Mouse (Mus musculus): ENCODE measurements at regions not wholly inside any gene's neighbourhood (a gene's known extent, or its start where the extent isn't known, plus 50 kb on each side); places are given as distances from the start of the nearest gene placed in this dataset.
"Not testable (repeated sequence)": the region's sequence is repeated elsewhere in the genome, so short reads cannot be mapped to it uniquely, and the experiment has no call there.

- not testable (repeated sequence) for H3K27me3 ChIP-seq (replicated peaks; ENCODE audit: control insufficient read depth, insufficient read depth, low read length)
- 85% methylated on average over 3 of the region's 3 CpGs for WGBS
Observed at GRCm38 (mm10) chrX:19341231-19342007, 139.7 kb downstream of the Tex13c3 start.

GRCm38 (mm10) chrX:19313286-19313685 is 167.8 kb downstream of the Tex13c3 start:
- Histone ChIP-seq H3K4me3 (ENCODE audit: low read depth, low read length) (no peak overlapping the region), H3K4me2 (ENCODE audit: low read length) (no peak overlapping the region), H3K9ac (ENCODE audit: low read length) (no peak overlapping the region), H3K27ac (ENCODE audit: low read depth) (no peak overlapping the region), H3K4me1 (replicated peaks; ENCODE audit: control insufficient read depth, insufficient read depth, low read length) (no peaks in the 10 kb centered on the region), H3K9me3 (ENCODE audit: control insufficient read depth, low read length) (no peaks in the 10 kb centered on the region), H3K27me3 (replicated peaks; ENCODE audit: control insufficient read depth, insufficient read depth, low read length) (no peaks in the 10 kb centered on the region), H3K36me3 (ENCODE audit: control insufficient read depth, insufficient read depth, low read length) (no peaks in the 10 kb centered on the region)
- no peak for ATAC-seq (replicated peaks; ENCODE audit: low FRiP score, low TSS enrichment, low read depth)
- 69% methylated on average over 2 of the region's 2 CpGs for WGBS
- DNase-seq (ENCODE audit: low spot score) = no peak

More at GRCm38 (mm10) chrX:19341231-19342007, 139.7 kb downstream of the Tex13c3 start:
- not testable (repeated sequence) for ATAC-seq (replicated peaks; ENCODE audit: low FRiP score, low TSS enrichment, low read depth); H3K9me3 ChIP-seq (ENCODE audit: control insufficient read depth, low read length); H3K36me3 ChIP-seq (ENCODE audit: control insufficient read depth, insufficient read depth, low read length); H3K4me3 ChIP-seq (ENCODE audit: low read depth, low read length); H3K9ac ChIP-seq (ENCODE audit: low read length); DNase-seq (ENCODE audit: low spot score); H3K27ac ChIP-seq (ENCODE audit: low read depth); H3K4me1 ChIP-seq (replicated peaks; ENCODE audit: control insufficient read depth, insufficient read depth, low read length); H3K4me2 ChIP-seq (ENCODE audit: low read length)

- no peak overlapping the region for H3K9ac ChIP-seq (ENCODE audit: low read length)
- DNase-seq (ENCODE audit: low spot score) = no peak
- WGBS = 32% methylated on average over 1 of the region's 1 CpGs
- no peaks in the 10 kb centered on the region for H3K36me3 ChIP-seq (ENCODE audit: control insufficient read depth, insufficient read depth, low read length)
- H3K27ac ChIP-seq (ENCODE audit: low read depth) = no peak overlapping the region
- no peak overlapping the region for H3K4me3 ChIP-seq (ENCODE audit: low read depth, low read length)
- H3K4me1 ChIP-seq (replicated peaks; ENCODE audit: control insufficient read depth, insufficient read depth, low read length) = no peaks in the 10 kb centered on the region
- no peak for ATAC-seq (replicated peaks; ENCODE audit: low FRiP score, low TSS enrichment, low read depth)
- no peaks in the 10 kb centered on the region for H3K9me3 ChIP-seq (ENCODE audit: control insufficient read depth, low read length)
- no peaks in the 10 kb centered on the region for H3K27me3 ChIP-seq (replicated peaks; ENCODE audit: control insufficient read depth, insufficient read depth, low read length)
- no peak overlapping the region for H3K4me2 ChIP-seq (ENCODE audit: low read length)
Observed at GRCm38 (mm10) chrX:19311809-19312559, 169.1 kb downstream of the Tex13c3 start.

GRCm38 (mm10) chrX:19311377-19311776 is 169.7 kb downstream of the Tex13c3 start:
- no peak overlapping the region for H3K4me2 ChIP-seq (ENCODE audit: low read length)
- ATAC-seq (replicated peaks; ENCODE audit: low FRiP score, low TSS enrichment, low read depth) (no peak), DNase-seq (ENCODE audit: low spot score) (no peak)
- no peak overlapping the region for H3K9ac ChIP-seq (ENCODE audit: low read length)
- H3K4me1 ChIP-seq (replicated peaks; ENCODE audit: control insufficient read depth, insufficient read depth, low read length) = no peaks in the 10 kb centered on the region
- H3K27me3 ChIP-seq (replicated peaks; ENCODE audit: control insufficient read depth, insufficient read depth, low read length) = no peaks in the 10 kb centered on the region
- WGBS = 25% methylated on average over 1 of the region's 1 CpGs
- no peaks in the 10 kb centered on the region for H3K9me3 ChIP-seq (ENCODE audit: control insufficient read depth, low read length)
- no peak overlapping the region for H3K4me3 ChIP-seq (ENCODE audit: low read depth, low read length)
- no peaks in the 10 kb centered on the region for H3K36me3 ChIP-seq (ENCODE audit: control insufficient read depth, insufficient read depth, low read length)
- H3K27ac ChIP-seq (ENCODE audit: low read depth) = no peak overlapping the region

- Histone ChIP-seq H3K36me3 (ENCODE audit: control insufficient read depth, insufficient read depth, low read length) (no peaks in the 10 kb centered on the region), H3K4me3 (ENCODE audit: low read depth, low read length) (no peak overlapping the region), H3K9me3 (ENCODE audit: control insufficient read depth, low read length) (no peaks in the 10 kb centered on the region), H3K9ac (ENCODE audit: low read length) (no peak overlapping the region), H3K4me2 (ENCODE audit: low read length) (no peak overlapping the region), H3K27ac (ENCODE audit: low read depth) (no peak overlapping the region), H3K27me3 (replicated peaks; ENCODE audit: control insufficient read depth, insufficient read depth, low read length) (no peaks in the 10 kb centered on the region), H3K4me1 (replicated peaks; ENCODE audit: control insufficient read depth, insufficient read depth, low read length) (no peaks in the 10 kb centered on the region)
- ATAC-seq (replicated peaks; ENCODE audit: low FRiP score, low TSS enrichment, low read depth) = no peak
- 82% methylated on average over 2 of the region's 2 CpGs for WGBS
- no peak for DNase-seq (ENCODE audit: low spot score)
Observed at GRCm38 (mm10) chrX:19288171-19288570, 192.9 kb downstream of the Tex13c3 start.

- Histone ChIP-seq H3K4me3 (ENCODE audit: low read depth, low read length) (no peak overlapping the region), H3K4me1 (replicated peaks; ENCODE audit: control insufficient read depth, insufficient read depth, low read length) (no peaks in the 10 kb centered on the region), H3K27me3 (replicated peaks; ENCODE audit: control insufficient read depth, insufficient read depth, low read length) (no peaks in the 10 kb centered on the region), H3K36me3 (ENCODE audit: control insufficient read depth, insufficient read depth, low read length) (no peaks in the 10 kb centered on the region), H3K27ac (ENCODE audit: low read depth) (no peak overlapping the region), H3K9ac (ENCODE audit: low read length) (no peak overlapping the region), H3K9me3 (ENCODE audit: control insufficient read depth, low read length) (no peaks in the 10 kb centered on the region), H3K4me2 (ENCODE audit: low read length) (no peak overlapping the region)
- no peak for DNase-seq (ENCODE audit: low spot score)
- ATAC-seq (replicated peaks; ENCODE audit: low FRiP score, low TSS enrichment, low read depth) = no peak
- WGBS = 85% methylated on average over 5 of the region's 5 CpGs
Observed at GRCm38 (mm10) chrX:19286431-19286830, 194.7 kb downstream of the Tex13c3 start.

GRCm38 (mm10) chrX:19285773-19286172 is 195.3 kb downstream of the Tex13c3 start:
- Histone ChIP-seq H3K27me3 (replicated peaks; ENCODE audit: control insufficient read depth, insufficient read depth, low read length) (no peaks in the 10 kb centered on the region), H3K4me2 (ENCODE audit: low read length) (no peak overlapping the region), H3K36me3 (ENCODE audit: control insufficient read depth, insufficient read depth, low read length) (no peaks in the 10 kb centered on the region), H3K9me3 (ENCODE audit: control insufficient read depth, low read length) (no peaks in the 10 kb centered on the region), H3K4me1 (replicated peaks; ENCODE audit: control insufficient read depth, insufficient read depth, low read length) (no peaks in the 10 kb centered on the region), H3K9ac (ENCODE audit: low read length) (no peak overlapping the region), H3K27ac (ENCODE audit: low read depth) (no peak overlapping the region), H3K4me3 (ENCODE audit: low read depth, low read length) (no peak overlapping the region)
- ATAC-seq (replicated peaks; ENCODE audit: low FRiP score, low TSS enrichment, low read depth) (no peak), DNase-seq (ENCODE audit: low spot score) (no peak)
- WGBS = 72% methylated on average over 4 of the region's 4 CpGs

GRCm38 (mm10) chrX:19283078-19283477 is 198.0 kb downstream of the Tex13c3 start:
- H3K4me3 ChIP-seq (ENCODE audit: low read depth, low read length) = no peak overlapping the region
- ATAC-seq (replicated peaks; ENCODE audit: low FRiP score, low TSS enrichment, low read depth) (no peak), DNase-seq (ENCODE audit: low spot score) (no peak)
- 33% methylated on average over 3 of the region's 3 CpGs for WGBS
- H3K4me2 ChIP-seq (ENCODE audit: low read length) = no peak overlapping the region
- H3K9me3 ChIP-seq (ENCODE audit: control insufficient read depth, low read length) = no peaks in the 10 kb centered on the region
- no peaks in the 10 kb centered on the region for H3K4me1 ChIP-seq (replicated peaks; ENCODE audit: control insufficient read depth, insufficient read depth, low read length)
- no peak overlapping the region for H3K27ac ChIP-seq (ENCODE audit: low read depth)
- H3K9ac ChIP-seq (ENCODE audit: low read length) = no peak overlapping the region
- H3K27me3 ChIP-seq (replicated peaks; ENCODE audit: control insufficient read depth, insufficient read depth, low read length) = no peaks in the 10 kb centered on the region
- H3K36me3 ChIP-seq (ENCODE audit: control insufficient read depth, insufficient read depth, low read length) = no peaks in the 10 kb centered on the region

GRCm38 (mm10) chrX:19264237-19264636 is 216.9 kb downstream of the Tex13c3 start:
- Histone ChIP-seq H3K9me3 (ENCODE audit: control insufficient read depth, low read length) (no peaks in the 10 kb centered on the region), H3K27ac (ENCODE audit: low read depth) (no peak overlapping the region), H3K4me1 (replicated peaks; ENCODE audit: control insufficient read depth, insufficient read depth, low read length) (no peaks in the 10 kb centered on the region), H3K4me3 (ENCODE audit: low read depth, low read length) (no peak overlapping the region), H3K27me3 (replicated peaks; ENCODE audit: control insufficient read depth, insufficient read depth, low read length) (no peaks in the 10 kb centered on the region), H3K9ac (ENCODE audit: low read length) (no peak overlapping the region), H3K4me2 (ENCODE audit: low read length) (no peak overlapping the region), H3K36me3 (ENCODE audit: control insufficient read depth, insufficient read depth, low read length) (no peaks in the 10 kb centered on the region)
- no peak for DNase-seq (ENCODE audit: low spot score)
- ATAC-seq (replicated peaks; ENCODE audit: low FRiP score, low TSS enrichment, low read depth) = no peak

Measured in intestine, embryonic 14.5 days (tissue).